Mouse (Mus musculus): ENCODE data around the gene Tnks2.
"Not testable (repeated sequence)": the region's sequence is repeated elsewhere in the genome, so short reads cannot be mapped to it uniquely, and the experiment has no call there.

Gene Tnks2

DNA sequence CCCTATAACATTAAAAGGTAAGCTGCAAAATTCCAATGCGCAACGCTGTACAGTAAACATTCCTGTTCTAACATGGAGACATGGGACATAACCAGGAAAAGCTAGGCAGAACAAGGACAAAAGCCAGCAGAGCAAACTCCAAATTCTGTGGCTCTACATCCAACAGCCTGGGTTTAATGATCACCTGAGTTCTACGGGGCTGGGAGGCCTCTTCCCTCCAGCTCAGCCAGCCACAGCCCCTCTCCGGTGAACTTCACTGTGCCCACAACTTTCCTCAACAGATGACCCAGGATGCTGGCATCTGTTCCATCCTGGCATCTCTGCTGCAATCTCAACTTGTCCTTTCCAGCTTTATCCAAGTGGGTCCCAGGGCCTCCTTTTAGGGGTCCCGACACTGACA, 6.4 kb upstream of the Tnks2 start:
- DNase-seq (ENCODE audit: low read depth), result no peak

DNA sequence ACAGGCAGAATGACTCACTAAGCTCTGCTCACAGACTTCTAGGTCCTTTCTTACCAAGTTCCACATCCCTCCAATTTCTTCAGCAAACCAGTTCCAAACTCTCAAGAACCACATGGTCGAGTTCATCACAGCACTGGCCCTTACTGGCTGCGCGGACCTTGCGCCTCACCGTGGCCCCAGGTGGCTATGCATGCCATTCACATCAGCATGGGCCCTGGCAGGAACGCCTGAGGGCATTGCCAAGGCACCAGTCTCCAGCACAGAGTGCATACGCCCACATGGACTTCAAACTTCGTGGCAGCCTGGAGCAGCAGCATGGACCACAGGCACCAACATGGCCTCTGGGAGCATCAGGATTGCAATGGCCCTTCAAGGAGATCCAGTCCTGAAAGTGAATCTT, 5.7 kb upstream of the Tnks2 start:
- DNase-seq (ENCODE audit: low read depth), result no peak

DNA sequence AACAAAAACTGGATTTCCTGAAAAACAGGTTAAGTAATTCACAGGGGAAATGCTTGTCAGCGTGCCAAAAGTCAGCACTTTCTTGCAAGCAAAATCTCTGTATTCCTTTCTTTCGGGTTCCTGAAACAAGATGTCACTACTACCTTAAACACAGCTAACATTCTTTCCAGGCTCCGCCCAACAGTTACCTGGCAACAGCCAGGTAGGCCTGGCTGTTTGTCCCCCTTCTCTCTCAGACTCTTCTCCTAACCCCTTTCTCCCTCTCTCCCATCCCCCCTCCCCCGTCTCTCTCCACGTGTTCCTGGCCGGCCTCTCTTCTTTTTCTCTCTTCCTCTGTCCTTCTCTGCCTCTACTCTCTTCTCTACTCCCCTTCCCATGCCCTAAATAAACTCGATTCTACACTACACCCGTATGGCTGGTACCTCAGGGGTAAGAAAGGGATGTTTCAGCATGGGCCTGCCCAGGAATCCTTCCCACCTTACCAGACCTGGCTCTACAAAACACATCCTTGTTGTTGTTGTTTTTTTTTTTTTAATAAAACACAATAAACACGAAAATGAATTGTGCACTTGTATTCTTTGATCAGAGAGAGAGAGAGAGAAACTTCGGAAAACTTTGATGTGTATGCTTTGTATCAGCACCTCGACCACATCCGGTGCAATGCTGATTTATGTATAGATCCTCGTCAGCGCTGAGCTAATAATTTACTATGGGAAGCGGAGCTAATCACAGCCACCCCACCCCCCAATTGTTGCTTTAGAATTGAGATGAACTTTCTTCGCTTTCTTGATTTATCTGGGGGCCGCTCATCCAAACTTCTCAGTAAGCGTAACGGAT, 863 bp upstream of the Tnks2 start:
- peak; percentile 90 for DNase-seq (ENCODE audit: low read depth)

DNA sequence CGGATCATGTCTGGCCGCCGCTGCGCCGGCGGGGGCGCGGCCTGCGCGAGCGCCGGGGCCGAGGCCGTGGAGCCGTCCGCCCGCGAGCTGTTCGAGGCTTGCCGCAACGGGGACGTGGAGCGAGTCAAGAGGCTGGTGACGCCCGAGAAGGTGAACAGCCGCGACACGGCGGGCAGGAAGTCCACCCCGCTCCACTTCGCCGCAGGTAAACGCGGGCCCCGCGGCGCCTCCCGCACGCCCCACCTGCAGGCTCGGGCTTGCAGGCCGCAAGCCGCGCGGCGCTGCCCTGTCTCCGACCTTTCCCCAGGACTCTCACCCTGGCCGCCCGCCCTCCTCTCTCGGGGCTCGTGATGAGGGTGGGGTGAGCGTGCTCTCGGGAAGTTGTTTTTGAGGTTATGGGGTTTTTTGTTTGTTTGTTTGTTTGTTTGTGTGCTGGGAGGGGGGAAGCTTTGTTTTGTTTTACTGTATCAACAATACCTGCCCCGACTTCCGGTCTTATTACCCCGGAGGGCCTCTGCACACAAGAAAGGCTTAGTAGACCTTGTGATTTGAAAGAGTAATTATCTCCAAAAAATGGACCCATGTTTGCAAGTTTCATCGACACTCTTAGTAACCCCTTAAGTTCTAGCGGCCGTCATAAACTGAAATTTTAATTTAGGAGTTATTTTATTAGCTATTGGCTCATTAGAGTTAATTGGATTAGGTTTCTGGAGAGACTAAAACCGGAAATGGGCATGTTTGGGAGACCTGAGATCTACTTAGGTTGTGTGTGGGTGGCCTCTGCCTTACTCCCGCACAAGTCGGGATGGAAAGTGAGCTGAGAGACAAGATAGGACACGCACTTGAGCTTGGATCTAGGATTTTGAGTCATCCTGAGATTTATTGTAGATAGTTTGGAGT, 750 bp downstream of the Tnks2 start:
- DNase-seq (ENCODE audit: low read depth), result peak; percentile 78

DNA sequence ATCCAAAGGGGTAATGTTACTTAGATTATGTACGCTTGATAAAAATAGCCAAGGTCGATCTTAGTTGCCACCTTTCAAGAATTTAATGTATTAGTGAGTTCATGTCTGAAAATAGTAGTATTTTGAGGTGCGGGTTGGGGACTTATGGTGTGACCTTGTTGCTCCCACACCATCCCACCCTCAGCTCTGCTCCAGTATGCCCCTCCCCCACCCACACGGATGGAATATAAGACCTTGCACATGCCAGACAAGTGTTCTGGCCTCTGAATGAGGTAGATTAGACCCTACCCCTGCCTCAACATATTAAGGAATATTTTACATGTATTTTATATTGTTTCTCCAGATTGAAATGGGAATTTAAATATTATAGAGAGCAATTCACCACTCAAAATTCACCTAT, 2.0 kb downstream of the Tnks2 start:
- DNase-seq (ENCODE audit: low read depth), result no peak

DNA sequence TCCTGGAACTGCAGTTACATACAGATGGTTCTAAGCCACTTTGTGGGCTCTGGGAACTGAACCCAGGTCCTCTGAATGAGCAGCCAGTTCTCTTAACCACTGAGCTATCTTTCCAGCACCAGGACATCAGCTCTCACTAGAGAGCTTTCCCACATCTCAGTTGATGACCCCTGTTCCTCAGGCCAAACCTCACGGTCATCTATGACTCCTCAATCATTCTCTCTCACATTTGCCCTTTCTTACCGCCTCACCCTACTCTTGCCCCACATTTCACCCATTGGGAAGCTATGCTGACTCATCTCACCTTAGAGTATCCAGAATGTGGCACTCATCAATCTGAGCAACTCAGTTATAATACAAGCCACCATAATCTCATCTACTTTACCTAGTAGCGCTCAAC, 6.3 kb downstream of the Tnks2 start:
- no peak for DNase-seq (ENCODE audit: low read depth)

DNA sequence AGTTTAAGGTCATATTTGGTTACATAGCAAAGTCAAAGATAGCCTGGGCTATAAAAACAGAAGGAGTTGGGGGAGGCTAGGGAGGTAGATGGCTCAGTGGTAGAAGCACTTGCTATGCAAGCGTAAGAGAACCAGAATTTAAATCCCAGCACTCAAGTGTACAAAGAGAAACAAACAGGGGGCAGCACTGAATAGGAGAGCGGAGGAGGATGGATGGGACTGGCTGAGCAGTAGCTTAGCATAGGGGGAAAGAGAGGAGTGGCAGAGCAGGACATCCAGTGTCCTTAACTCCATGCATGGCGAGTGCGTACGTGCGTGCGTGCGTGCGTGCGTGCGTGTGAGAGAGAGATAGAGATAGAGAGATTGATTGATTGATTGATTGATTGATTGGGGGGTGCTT, 9.8 kb downstream of the Tnks2 start:
- no peak for DNase-seq (ENCODE audit: low read depth)

DNA sequence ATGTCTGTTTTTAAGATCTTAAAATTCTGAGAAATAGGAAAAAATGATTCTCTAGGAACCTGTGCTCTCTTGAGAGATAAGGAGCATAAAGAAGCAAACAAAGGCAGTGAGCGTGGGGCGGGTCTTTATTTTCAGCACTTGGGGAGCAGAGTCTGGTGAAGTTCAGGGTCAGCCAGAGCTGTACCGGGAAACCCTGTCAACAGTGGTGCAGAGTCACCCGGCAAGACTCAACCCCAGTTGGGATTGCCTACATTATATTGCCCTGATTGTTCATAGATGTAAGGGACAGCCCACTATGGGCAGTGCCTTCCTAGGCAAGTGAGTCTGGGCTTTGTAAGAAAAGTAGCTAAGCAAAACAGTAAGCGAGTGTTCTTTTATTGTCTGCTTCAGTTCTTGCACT, 11.9 kb downstream of the Tnks2 start:
- DNase-seq (ENCODE audit: low read depth), result no peak

DNA sequence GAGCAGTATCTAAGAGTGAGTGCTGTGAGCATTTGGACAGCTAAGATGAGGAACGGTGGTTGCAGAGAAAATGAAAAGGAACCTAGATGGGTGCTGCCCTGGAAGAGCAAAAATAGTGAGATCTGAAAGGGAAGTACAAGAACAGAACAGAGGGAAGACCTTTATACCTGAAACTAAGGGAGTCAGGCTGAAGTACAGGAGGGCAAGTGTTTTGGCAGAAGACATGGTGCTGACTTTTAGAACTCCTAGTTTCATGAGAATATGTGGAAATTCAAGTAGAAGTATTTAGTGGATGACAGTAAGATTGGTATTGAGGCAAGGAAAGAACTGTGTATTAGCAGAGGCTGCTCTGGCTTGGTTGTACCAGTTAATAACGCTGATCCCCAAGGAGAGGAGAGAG, 19.8 kb downstream of the Tnks2 start:
- DNase-seq (ENCODE audit: low read depth), result no peak

DNA sequence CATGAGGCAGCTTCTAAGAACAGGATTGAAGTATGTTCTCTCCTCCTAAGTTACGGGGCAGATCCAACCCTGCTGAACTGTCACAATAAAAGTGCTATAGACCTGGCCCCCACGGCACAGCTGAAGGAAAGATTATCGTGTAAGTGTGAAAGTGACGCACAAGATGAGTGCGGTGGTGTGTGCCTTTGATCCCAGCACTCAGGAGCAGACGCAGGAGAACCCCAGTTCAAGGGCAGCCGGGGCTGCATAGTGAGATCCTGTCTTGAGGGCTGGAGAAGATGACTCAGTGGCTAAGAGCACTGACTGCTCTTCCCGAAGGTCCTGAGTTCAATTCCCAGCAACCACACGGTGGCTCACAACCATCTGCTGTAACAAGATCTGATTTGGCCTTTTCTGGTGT, 23.8 kb downstream of the Tnks2 start:
- no peak for DNase-seq (ENCODE audit: low read depth)

DNA sequence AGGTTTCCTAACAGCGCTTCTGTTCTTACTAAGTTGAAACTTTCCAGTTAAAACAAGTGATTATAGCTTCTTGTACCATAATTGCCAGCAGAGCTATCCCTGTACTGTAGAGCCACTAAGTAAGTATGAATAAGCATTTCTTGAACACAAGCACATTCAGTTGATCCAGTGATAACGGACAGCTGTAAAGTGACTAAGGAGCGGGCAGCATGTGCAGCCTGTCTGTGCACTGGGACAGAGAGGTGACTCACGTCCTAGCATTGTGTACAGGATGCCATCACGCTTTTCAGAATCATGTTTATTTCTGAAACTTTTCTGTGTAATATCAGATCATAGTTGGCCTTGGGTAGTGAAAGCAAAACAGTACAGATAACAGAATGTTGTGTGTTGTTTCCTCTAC, 26.4 kb downstream of the Tnks2 start:
- no peak for DNase-seq (ENCODE audit: low read depth)

DNA sequence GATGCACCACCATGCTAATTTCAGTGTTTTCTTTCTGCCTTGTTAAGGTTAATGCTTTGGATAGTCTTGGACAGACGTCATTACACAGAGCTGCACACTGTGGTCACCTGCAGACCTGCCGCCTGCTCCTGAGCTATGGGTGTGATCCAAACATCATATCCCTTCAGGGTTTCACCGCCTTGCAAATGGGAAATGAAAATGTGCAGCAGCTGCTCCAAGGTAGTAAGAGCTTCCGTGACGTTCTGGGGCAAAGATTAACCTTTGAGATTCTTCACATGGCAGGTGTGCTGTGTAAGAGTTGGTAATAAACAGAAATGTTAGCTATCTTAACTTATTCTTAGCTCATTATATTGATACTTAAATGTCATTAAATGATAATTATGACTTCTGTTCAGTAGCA, 31.9 kb downstream of the Tnks2 start:
- no peak for DNase-seq (ENCODE audit: low read depth)

DNA sequence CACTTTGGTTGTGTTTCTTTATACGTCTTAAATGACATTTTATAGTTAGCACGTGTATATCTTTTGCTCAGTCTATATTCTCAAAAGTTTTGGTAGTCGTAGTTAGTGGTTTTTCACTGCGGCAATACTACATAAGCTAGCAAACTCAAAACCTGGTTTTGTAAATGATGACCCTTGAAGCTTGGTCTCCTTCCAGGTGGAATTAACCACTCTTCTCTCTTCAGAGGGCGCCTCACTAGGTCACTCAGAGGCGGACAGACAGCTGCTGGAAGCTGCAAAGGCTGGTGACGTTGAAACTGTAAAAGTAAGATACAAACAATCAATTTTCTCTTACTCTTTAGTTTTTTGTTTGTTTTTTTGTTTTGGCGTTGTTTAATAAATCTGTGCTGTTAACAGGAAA, 33.4 kb downstream of the Tnks2 start:
- no peak for DNase-seq (ENCODE audit: low read depth)

DNA sequence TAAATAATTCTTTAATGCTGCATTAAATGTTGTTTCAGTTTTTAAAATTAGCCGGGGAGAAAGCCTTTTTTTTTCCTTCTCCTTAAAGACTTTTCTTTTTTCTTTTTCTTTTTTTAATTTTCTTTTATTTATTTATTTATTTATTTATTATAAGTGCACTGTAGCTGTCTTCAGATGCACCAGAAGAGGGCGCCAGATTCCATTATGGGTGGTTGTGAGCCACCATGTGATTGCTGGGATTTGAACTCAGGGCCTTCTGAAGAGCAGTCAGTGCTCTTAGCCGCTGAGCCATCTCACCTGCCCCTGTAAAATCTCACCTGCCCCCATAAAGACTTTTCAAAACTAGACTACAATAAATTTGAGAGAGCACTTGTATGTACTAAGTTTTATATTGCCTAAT, 34.6 kb downstream of the Tnks2 start:
- DNase-seq (ENCODE audit: low read depth), result not testable (repeated sequence)

DNA sequence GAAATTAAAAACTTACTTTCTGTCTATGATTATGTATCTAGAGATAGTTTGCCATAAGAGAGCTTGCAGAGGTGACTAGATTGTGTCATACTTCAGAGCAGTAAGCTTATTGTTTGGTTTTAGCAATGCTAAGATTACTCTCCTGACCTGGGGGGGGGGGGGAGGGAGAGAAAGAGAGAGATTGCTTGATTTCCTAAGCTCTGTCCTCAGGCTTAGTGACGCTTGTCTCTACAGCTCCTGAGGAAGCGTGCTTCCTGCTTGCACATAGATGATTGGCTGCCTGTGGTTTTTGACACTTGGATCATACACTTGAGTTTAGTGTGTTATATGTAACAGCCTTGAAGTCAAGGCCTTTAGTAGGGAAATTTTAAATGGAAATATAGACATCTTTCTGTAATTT, 40.6 kb downstream of the Tnks2 start:
- DNase-seq (ENCODE audit: low read depth), result no peak

DNA sequence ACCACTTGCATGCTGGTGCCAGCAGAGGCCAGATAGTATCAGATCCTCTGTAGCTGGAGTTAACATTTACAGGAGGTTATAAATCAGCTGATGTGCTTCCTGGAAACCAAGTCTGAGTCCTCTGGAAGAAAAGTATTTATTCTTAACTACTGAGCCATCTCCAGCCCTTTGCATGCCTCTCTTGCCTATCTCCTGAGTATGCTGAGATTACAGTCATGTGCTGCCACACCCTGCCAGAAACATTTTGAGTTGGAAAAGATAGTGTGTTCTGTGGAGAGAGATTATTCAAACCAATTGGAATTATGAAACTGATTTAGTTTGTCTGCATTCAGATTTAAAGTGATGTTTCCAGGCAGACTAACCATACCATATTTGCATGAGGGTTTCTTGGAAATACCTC, 43.3 kb downstream of the Tnks2 start:
- no peak for DNase-seq (ENCODE audit: low read depth)

DNA sequence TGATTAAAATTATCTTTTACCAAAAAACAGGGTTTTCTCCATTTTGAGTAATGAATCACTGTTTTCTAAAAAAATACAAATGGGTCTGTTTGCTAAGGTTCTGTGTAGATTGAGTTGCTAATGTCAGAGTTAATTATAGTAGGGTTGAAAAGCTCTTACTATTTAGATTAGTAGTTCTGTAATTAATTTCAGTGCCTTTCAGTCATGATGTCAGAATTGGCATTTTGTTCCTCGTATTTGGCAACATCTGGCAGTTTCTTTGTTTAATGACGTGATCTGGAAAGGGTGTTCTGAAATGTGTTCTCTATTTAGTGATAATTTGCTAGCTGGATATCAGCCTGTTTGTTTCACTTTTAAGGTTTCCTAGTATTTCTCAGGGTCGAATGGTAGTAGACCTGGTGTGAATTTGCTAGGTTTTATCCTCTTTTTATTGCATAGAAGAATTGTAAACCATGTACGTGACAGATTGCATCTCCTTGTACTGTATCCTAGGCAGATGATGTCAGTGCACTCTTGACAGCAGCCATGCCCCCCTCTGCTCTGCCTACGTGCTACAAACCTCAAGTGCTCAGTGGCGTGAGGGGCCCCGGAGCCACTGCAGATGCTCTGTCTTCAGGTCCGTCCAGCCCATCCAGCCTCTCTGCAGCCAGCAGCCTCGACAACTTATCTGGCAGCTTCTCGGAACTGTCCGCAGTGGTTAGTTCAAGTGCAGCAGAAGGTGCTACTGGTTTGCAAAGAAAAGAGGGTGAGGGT, 44.9 kb downstream of the Tnks2 start:
- no peak for DNase-seq (ENCODE audit: low read depth)

DNA sequence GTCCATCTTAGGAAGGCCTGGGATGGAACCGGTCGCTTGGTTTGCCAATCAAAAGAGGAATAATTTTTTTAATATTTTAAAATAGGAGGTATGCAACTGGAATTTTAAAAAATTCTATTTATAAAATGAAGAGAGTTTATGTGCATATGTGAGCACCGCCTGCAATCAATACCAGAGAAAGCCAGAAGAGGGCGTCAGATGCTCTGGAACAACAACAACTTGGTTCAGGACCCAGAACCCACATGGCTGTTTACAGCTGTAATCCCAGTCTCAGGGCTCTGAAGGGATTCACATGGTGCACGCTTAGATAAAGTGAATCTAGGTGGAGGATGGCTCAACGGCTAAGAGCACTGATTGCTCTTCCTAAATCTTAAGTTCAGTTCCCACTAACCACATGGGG, 49.1 kb downstream of the Tnks2 start:
- DNase-seq (ENCODE audit: low read depth), result peak; percentile 56

DNA sequence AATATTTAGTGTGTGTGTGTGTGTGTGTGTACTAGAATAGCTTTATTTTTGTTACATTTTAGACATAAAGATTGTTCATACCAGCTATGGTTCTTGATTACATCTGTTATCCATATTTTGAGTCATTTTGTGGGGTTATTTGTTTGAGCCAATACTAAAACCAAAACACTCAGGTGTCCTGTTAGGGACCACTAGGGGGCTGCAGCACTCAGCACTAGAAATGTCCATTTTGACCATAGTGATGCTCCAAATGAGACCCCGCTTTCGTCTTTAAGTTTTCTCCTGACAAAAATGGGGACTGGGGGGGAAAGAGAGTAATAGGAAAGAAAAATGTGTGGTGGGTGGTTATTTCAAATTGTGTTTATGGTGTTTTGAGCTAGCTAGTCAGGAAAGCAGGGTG, 52.3 kb downstream of the Tnks2 start:
- peak; percentile 29 for DNase-seq (ENCODE audit: low read depth)

DNA sequence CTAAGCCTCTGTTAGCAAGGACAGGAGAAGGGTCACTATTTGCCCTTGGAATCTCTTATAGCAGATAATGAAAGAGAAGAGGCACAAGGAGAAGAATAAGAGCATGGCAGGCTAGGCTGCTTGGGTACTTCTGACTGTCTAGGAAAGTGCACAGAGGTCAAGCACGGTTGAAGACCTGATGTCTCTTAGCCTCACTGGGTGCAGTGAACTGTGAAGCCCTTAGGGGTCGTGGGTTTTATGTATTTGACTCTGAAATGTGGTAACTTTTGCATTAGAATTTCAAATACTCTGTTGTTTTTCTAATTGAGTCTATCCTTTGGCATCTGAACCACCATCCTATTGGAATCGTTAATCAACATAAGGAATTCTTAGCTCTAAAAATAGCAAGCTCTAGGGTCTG, 53.7 kb downstream of the Tnks2 start:
- no peak for DNase-seq (ENCODE audit: low read depth)

DNA sequence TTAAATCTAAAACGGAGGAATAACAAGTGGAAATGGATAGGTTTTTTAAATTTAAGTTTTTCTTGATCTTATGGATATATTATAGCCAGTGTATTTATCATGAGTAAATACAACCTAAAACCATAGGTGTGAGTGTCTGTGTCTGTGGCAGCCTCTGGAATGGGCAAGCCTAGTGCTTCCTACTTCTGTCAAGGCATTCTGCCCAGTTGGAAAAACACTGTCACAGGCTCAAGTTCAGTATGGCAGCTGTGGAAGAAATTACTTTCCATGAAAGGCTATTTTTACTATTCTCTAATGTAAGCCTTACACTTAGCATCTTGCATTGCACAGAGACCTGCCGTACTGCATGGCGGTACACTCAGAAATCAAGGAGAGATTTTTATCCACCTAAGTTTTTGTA, 57.7 kb downstream of the Tnks2 start:
- no peak for DNase-seq (ENCODE audit: low read depth)

DNA sequence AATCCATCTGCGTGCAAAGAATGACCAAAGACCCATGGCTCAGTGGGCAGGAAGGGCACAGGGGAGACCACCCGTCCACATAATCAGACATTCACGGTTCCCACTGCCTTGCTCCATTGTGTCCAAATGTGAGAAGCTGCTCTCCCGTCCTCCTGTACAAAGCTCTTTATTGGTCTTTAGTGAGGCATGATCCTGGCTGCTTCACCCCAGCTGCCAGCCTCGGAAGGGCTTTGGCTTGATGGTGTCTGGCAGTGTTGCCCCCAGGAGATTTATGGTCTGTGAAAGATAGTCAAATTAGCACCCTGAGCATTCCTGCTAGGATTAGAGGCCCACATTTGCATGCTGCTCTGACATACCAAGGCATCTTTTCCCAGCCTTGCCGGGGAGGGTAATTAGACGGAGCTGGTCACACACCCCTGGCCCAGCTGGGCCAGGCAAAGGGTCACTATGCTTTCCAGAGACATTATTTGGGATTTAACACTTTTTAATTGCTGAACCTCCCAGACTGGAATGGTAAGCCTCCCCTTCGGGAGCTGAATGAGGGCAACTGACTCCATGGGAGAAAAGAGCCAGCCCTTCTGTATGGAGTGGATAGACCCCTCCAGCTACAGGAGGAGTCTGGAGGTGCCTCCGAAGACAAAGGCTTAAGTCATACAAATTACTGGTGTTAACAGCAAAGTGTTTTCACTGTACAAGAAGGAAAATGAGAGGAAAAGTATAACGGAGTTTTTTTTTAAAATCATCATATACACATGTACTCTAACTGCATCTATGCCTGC, 62.9 kb downstream of the Tnks2 start:
- DNase-seq (ENCODE audit: low read depth), result no peak

All from induced T-regulatory cell, adult 2 months (primary cell).